ENCODE assay signal across 20 mouse cellular contexts in the genomic region with DNA sequence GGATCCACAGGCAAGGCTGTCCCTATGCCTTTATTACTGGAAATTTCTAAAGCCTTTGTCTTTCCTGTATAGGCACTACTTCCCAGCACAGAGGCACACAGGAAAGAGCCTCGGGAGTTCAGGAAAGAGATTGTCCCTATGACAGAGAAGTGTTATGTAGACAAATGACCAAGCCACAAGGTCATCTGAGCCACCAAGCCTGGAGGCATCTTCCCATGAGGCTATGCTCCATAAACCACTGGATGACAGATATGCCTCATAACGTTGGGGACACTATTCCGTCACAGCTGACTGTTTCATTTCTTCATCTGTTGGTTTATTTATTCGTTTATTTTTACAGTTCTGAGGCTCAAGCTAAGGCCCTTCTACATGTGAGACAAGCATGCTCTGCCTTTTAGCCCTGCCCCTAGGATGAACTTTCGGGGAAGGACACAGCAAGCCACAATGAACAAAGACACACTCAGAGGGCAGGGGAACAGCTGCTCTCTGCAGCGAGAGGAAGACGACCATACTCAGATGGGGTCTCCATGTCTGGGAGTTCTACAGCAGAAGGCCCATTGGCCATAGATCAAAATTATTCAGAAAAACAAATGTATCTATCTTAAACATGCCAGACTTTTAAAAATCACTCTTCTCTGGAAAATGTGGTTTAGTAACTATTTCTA.
DNase-seq lines count a peak whose midpoint lies in the region; ATAC-seq and TF ChIP-seq lines count a peak whose summit lies in the region.
"Had no signal": no experiment of that assay in that cellular context is flagged by ENCODE, and none has a peak within 500 bp of the region (broad histone marks: within the 10 kb centered on the region; RNA-seq: fewer than 3 reads in every experiment).

No protein-coding gene starts in this region.

- 29% methylated on average over 7 of the region's 7 CpGs for WGBS in kidney, adult 2 months
- 76% methylated on average over 7 of the region's 7 CpGs for WGBS in midbrain, embryonic 10.5 days
- WGBS in midbrain, embryonic 14.5 days: 59% methylated on average over 7 of the region's 7 CpGs

- no peak overlapping the region for H3K4me3 ChIP-seq in kidney, adult 2 months (ENCODE audit: insufficient read depth, low read depth, low read length)
- no peak overlapping the region for H3K4me3 ChIP-seq in midbrain, embryonic 10.5 days
- H3K4me3 ChIP-seq in midbrain, embryonic 14.5 days (replicated peaks; ENCODE audit: low read depth, low read length): no peak overlapping the region
- H3K4me3 ChIP-seq: forebrain, embryonic 15.5 days; heart, embryonic 12.5 days; left cerebral cortex, adult 2 months; liver, embryonic 13.5 days; midbrain, embryonic 15.5 days had no signal

- no peak for TF ChIP-seq CTCF in kidney, adult 2 months (conservative IDR thresholded peaks at IDR 0.05; ENCODE audit: insufficient read depth, insufficient read length, low read depth, low read length)

- TF ChIP-seq POLR2A in kidney, adult 2 months (IDR thresholded peaks at IDR 0.05; ENCODE audit: low read depth, low read length): no peak

- ATAC-seq in midbrain, embryonic 14.5 days (ENCODE audit: low FRiP score, low TSS enrichment): no peak
- ATAC-seq: CD4-positive, CD25-positive, alpha-beta regulatory T cell, adult 4 months; forebrain, embryonic 15.5 days; midbrain, embryonic 15.5 days had no signal

- peak; percentile 32 to 79 for DNase-seq in adrenal gland, adult (ENCODE audit: inconsistent age in 2 of 2, low spot score in 1 of 2)
- DNase-seq in adrenal gland, postnatal 4 days (ENCODE audit: low spot score in 2 of 2): no peak
- DNase-seq in kidney, adult 2 months: peak; percentile 21
- no peak for DNase-seq in kidney, postnatal 4 days
- no peak for DNase-seq in midbrain, embryonic 10.5 days (ENCODE audit: low spot score)
- DNase-seq in midbrain, embryonic 14.5 days: no peak
- peak; percentile 33 for DNase-seq in adrenal gland, adult 8-10 months
- no peak for DNase-seq in gastrocnemius, adult 18-20 months (ENCODE audit: low spot score)
- DNase-seq: cerebellum, postnatal 10 days; heart, postnatal 36 days; kidney, adult 9 months; liver, embryonic 13.5 days; right cerebral cortex, postnatal 4 days; thymus, adult 18-20 months had no signal

- H3K4me1 ChIP-seq in kidney, adult 2 months (ENCODE audit: control insufficient read depth, insufficient read depth, low read length): peaks cover 6% of the 10 kb centered on the region; the same call in 1 of the 2 replicates
- peaks cover 25% of the 10 kb centered on the region for H3K4me1 ChIP-seq in midbrain, embryonic 10.5 days
- H3K4me1 ChIP-seq in midbrain, embryonic 14.5 days (ENCODE audit: control insufficient read depth, insufficient read depth, low read length): peaks cover 5% of the 10 kb centered on the region; the same call in 1 of the 2 replicates
- H3K4me1 ChIP-seq: liver, embryonic 13.5 days had no signal

- no peaks in the 10 kb centered on the region for H3K36me3 ChIP-seq in kidney, adult 2 months (ENCODE audit: control insufficient read depth, insufficient read depth, low read length)
- no peaks in the 10 kb centered on the region for H3K36me3 ChIP-seq in midbrain, embryonic 10.5 days
- no peaks in the 10 kb centered on the region for H3K36me3 ChIP-seq in midbrain, embryonic 14.5 days (ENCODE audit: control insufficient read depth, insufficient read depth, low read length)
- H3K36me3 ChIP-seq: forebrain, embryonic 15.5 days; G1E; heart, embryonic 12.5 days; liver, embryonic 13.5 days; midbrain, embryonic 15.5 days had no signal

- no peak overlapping the region for H3K4me2 ChIP-seq in midbrain, embryonic 14.5 days (ENCODE audit: low read length)
- H3K4me2 ChIP-seq: forebrain, embryonic 15.5 days; heart, embryonic 12.5 days; liver, embryonic 13.5 days; midbrain, embryonic 15.5 days had no signal

- H3K27ac ChIP-seq in kidney, adult 2 months (ENCODE audit: insufficient read depth, low read depth, low read length): no peak overlapping the region
- peak overlapping the region; percentile 29; the same call in 1 of the 2 replicates for H3K27ac ChIP-seq in midbrain, embryonic 10.5 days (replicated peaks)
- H3K27ac ChIP-seq in midbrain, embryonic 14.5 days (replicated peaks; ENCODE audit: low read depth, low read length): no peak overlapping the region
- H3K27ac ChIP-seq: forebrain, embryonic 15.5 days; left cerebral cortex, adult 2 months; liver, embryonic 13.5 days; midbrain, embryonic 15.5 days had no signal

- H3K9me3 ChIP-seq in midbrain, embryonic 10.5 days (replicated peaks): no peaks in the 10 kb centered on the region
- H3K9me3 ChIP-seq in midbrain, embryonic 14.5 days (ENCODE audit: control insufficient read depth, low read length): no peaks in the 10 kb centered on the region
- H3K9me3 ChIP-seq: forebrain, embryonic 15.5 days; heart, embryonic 12.5 days; liver, embryonic 13.5 days; midbrain, embryonic 15.5 days had no signal

- no peak overlapping the region for H3K9ac ChIP-seq in midbrain, embryonic 14.5 days (replicated peaks; ENCODE audit: low read length)
- H3K9ac ChIP-seq: forebrain, embryonic 15.5 days; heart, embryonic 12.5 days; liver, embryonic 13.5 days; midbrain, embryonic 15.5 days had no signal

- H3K27me3 ChIP-seq in kidney, adult 2 months (replicated peaks; ENCODE audit: control insufficient read depth, insufficient read depth, low read length): no peaks in the 10 kb centered on the region
- H3K27me3 ChIP-seq in midbrain, embryonic 10.5 days (ENCODE audit: low read depth, poor library complexity, severe bottlenecking): no peaks in the 10 kb centered on the region
- H3K27me3 ChIP-seq in midbrain, embryonic 14.5 days (ENCODE audit: control insufficient read depth, insufficient read depth, low read length): no peaks in the 10 kb centered on the region
- H3K27me3 ChIP-seq: heart, embryonic 12.5 days; liver, embryonic 13.5 days; midbrain, embryonic 15.5 days had no signal

Comparison
In these comparisons a context has a peak if more than half of its experiments do, and no peak if none do; other contexts are left out.
1. DNase-seq: peak in adrenal gland, adult (2 of 2), kidney, adult 2 months (single experiment) and adrenal gland, adult 8-10 months (single experiment); none in adrenal gland, postnatal 4 days (0 of 2), kidney, postnatal 4 days (0 of 2), midbrain, embryonic 10.5 days (single experiment), midbrain, embryonic 14.5 days (single experiment) and gastrocnemius, adult 18-20 months (single experiment).